Mouse (Mus musculus) embryonic facial prominence, embryonic 15.5 days (tissue): ENCODE measurements around the gene Atrnl1. TPM values are rescaled to one million over a fixed set of nuclear protein-coding genes. Genes with fewer than 3 reads are reported as not detected.
A peak's percentile ranks its signal among the peaks of the same experiment; 100 is the strongest.

Experiments used
- ATAC-seq: fragments of 200-750 bp; cut with Nextera tagmentation; 2 replicates; pipeline ENCODE4 v1.8.0; 2017; ENCODE audit warnings: low read depth, moderate TSS enrichment; ENCODE audit not compliant: insufficient number of reproducible peaks, low FRiP score, low TSS enrichment
- H3K27ac ChIP-seq: fragments of 300-500 bp; sonication (generic); replicated peaks from 2 replicates; pipeline ENCODE4 v1.5.1; 2015; ENCODE audit warnings: mild to moderate bottlenecking, inconsistent platforms
- H3K27me3 ChIP-seq: fragments of 300-500 bp; sonication (generic); 2 replicates; pipeline ENCODE4 v1.6.1; 2015; ENCODE audit warnings: inconsistent platforms
- H3K36me3 ChIP-seq: fragments of 300-500 bp; sonication (generic); 2 replicates; pipeline ENCODE4 v1.6.1; 2015; ENCODE audit warnings: mild to moderate bottlenecking, inconsistent platforms
- H3K4me1 ChIP-seq: fragments of 300-500 bp; sonication (generic); 2 replicates; pipeline ENCODE4 v1.6.1; 2015; ENCODE audit warnings: inconsistent platforms
- H3K4me2 ChIP-seq: fragments of 300-500 bp; sonication (generic); replicated peaks from 2 replicates; pipeline ENCODE4 v1.6.1; 2015; ENCODE audit warnings: mild to moderate bottlenecking, inconsistent platforms
- H3K4me3 ChIP-seq: fragments of 300-500 bp; sonication (generic); replicated peaks from 2 replicates; pipeline ENCODE4 v1.5.1; 2015; ENCODE audit warnings: mild to moderate bottlenecking, inconsistent platforms
- H3K9ac ChIP-seq: fragments of 300-500 bp; sonication (generic); 2 replicates; pipeline ENCODE4 v1.6.1; 2015; ENCODE audit warnings: inconsistent platforms
- H3K9me3 ChIP-seq: fragments of 300-500 bp; sonication (generic); replicated peaks from 2 replicates; pipeline ENCODE4 v1.6.1; 2016; ENCODE audit warnings: inconsistent platforms
- WGBS: fragments of 180-500 bp; shearing (Covaris S2); methylation state at CpG from one replicate; pipeline ENCODE4 v1.1.7; 2015; 5-methylcytosine and 5-hydroxymethylcytosine counted together
- polyA plus RNA-seq: library from polyadenylated mRNA; unstranded; fragments of >200 nt; fragmentation: Nextera tagmentation; extraction: Ambion mirVana; gene quantifications from 2 replicates; pipeline ENCODE4 v1.2.1, GENCODE M21; 2015

Atrnl1 gene
- polyA plus RNA-seq, 1 experiment from 2014 or later, result 7.1 TPM

GRCm38 (mm10) chr19:58015741-58016140 is 404.9 kb downstream of the Atrnl1 start:
- no peak for ATAC-seq
- peaks cover 8% of the 10 kb centered on the region; the same call in 1 of the 2 replicates for H3K4me1 ChIP-seq
- WGBS, result 83% methylated on average over 6 of the region's 6 CpGs
- no peak overlapping the region for H3K4me2 ChIP-seq
- H3K27ac ChIP-seq, result peak overlapping the region; percentile 5; the same call in 1 of the 2 replicates
- no peak overlapping the region for H3K4me3 ChIP-seq
- H3K27me3 ChIP-seq, result no peaks in the 10 kb centered on the region
- no peak overlapping the region for H3K9ac ChIP-seq
- H3K36me3 ChIP-seq, result no peaks in the 10 kb centered on the region
- no peaks in the 10 kb centered on the region for H3K9me3 ChIP-seq

- Histone ChIP-seq H3K27me3 (no peaks in the 10 kb centered on the region), H3K36me3 (no peaks in the 10 kb centered on the region), H3K27ac (peak overlapping the region; percentile 29; the same call in 1 of the 2 replicates), H3K4me1 (peaks cover 8% of the 10 kb centered on the region; the same call in 1 of the 2 replicates), H3K4me3 (no peak overlapping the region), H3K4me2 (no peak overlapping the region), H3K9me3 (no peaks in the 10 kb centered on the region), H3K9ac (no peak overlapping the region)
- 60% methylated on average over 9 of the region's 9 CpGs for WGBS
- peak; percentile 84 for ATAC-seq
These were observed 406.0 kb downstream of the Atrnl1 start for GRCm38 (mm10) chr19:58016561-58017453.

DNA sequence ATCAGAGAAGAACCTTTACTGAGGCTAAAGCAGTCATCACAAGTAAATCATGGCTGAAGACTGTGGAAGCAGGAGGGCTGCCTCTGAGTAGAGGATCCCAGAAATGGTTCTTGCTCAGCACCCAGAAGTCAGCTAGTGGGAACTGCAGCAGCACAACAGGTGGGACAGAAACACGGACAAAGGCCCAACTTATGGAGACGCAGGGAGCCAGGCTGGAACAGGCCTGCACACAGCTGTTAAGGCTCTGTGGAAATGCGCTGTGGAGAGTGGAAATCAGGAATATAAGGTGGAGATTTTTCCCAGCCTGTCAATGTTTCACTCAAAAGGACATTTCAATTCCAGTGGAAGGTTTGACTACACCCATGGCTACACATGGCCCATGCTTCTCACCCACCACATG is 406.6 kb downstream of the Atrnl1 start:
- Histone ChIP-seq H3K36me3 (no peaks in the 10 kb centered on the region), H3K9ac (no peak overlapping the region), H3K27me3 (no peaks in the 10 kb centered on the region), H3K9me3 (no peaks in the 10 kb centered on the region), H3K4me2 (no peak overlapping the region), H3K4me3 (no peak overlapping the region), H3K4me1 (peaks cover 8% of the 10 kb centered on the region; the same call in 1 of the 2 replicates), H3K27ac (peak overlapping the region; percentile 29; the same call in 1 of the 2 replicates)
- ATAC-seq, result 0 out of 2 replicates have a peak, but pooled peaks have one; percentile 29
- WGBS, result 96% methylated on average over 3 of the region's 3 CpGs

DNA sequence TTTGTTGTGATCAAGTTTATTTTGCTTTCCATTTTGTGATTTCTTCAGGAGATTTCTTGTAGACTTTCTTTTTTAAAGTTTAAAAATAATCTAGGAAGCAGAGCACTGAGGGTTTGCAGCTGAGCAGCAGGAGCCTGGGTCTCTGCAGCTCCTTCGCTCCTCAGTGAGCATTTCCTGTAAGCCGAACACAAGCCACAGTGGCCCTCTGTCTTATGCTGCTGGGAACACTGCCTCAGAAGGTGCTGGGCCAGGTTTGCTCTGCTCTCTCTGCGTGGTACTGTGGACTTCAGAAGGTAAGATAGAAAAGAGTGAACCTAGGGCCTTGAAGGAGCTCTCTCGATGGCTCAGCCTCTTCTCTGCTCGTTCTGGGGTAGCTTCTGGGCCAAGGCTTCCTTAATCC is 407.9 kb downstream of the Atrnl1 start:
- no peaks in the 10 kb centered on the region for H3K36me3 ChIP-seq
- no peak overlapping the region for H3K4me3 ChIP-seq
- H3K27me3 ChIP-seq, result no peaks in the 10 kb centered on the region
- no peak overlapping the region for H3K4me2 ChIP-seq
- ATAC-seq, result no peak
- 56% methylated on average over 5 of the region's 5 CpGs for WGBS
- peaks cover 8% of the 10 kb centered on the region; the same call in 1 of the 2 replicates for H3K4me1 ChIP-seq
- no peak overlapping the region for H3K27ac ChIP-seq
- no peak overlapping the region for H3K9ac ChIP-seq
- H3K9me3 ChIP-seq, result no peaks in the 10 kb centered on the region

- Histone ChIP-seq H3K27ac (no peak overlapping the region), H3K27me3 (no peaks in the 10 kb centered on the region), H3K4me2 (no peak overlapping the region), H3K9me3 (no peaks in the 10 kb centered on the region), H3K4me1 (peaks cover 5% of the 10 kb centered on the region; the same call in 1 of the 2 replicates), H3K4me3 (no peak overlapping the region), H3K9ac (no peak overlapping the region), H3K36me3 (no peaks in the 10 kb centered on the region)
- 91% methylated on average over 8 of the region's 8 CpGs for WGBS
- no peak for ATAC-seq
These were observed 410.9 kb downstream of the Atrnl1 start for GRCm38 (mm10) chr19:58021514-58022284.

DNA sequence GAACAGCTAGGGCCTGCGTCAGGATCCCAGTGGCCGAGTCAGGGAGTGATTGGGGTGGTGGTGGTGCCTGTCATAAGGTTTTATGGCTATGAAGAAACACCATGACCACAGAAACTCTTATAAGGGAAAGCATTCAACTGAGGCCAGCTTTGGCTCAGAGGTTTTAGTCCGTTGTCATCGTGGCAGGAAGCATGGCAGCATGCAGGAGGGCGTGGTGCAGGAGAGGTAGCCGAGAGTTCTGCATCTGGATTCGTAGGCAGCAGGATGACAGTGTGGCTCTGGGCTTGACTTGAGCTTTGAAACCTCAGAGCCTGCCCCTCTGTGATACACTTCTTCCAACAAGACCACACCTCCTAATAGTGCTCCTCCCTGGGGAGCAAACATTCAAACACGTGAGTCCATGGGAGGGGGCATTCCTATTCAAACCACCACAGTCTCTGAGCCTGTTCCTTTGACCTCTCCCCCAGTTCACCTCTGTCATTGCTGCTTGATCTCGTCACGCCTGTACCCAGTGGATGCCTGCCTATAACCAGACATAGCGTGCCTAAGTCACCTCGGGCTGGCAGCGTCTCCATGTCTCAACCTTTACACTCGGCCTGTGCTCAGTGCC is 412.5 kb downstream of the Atrnl1 start:
- H3K9me3 ChIP-seq, result no peaks in the 10 kb centered on the region
- no peaks in the 10 kb centered on the region for H3K4me1 ChIP-seq
- 87% methylated on average over 14 of the region's 14 CpGs for WGBS
- no peak overlapping the region for H3K4me3 ChIP-seq
- no peak overlapping the region for H3K9ac ChIP-seq
- no peaks in the 10 kb centered on the region for H3K36me3 ChIP-seq
- H3K27ac ChIP-seq, result no peak overlapping the region
- no peak overlapping the region for H3K4me2 ChIP-seq
- H3K27me3 ChIP-seq, result no peaks in the 10 kb centered on the region
- no peak for ATAC-seq

- ATAC-seq, result no peak
- H3K4me3 ChIP-seq, result no peak overlapping the region
- H3K36me3 ChIP-seq, result no peaks in the 10 kb centered on the region; the same call in 1 of the 2 replicates
- WGBS, result 63% methylated on average over 2 of the region's 2 CpGs
- no peak overlapping the region for H3K27ac ChIP-seq
- no peaks in the 10 kb centered on the region for H3K9me3 ChIP-seq
- no peak overlapping the region for H3K4me2 ChIP-seq
- no peaks in the 10 kb centered on the region for H3K27me3 ChIP-seq
- no peaks in the 10 kb centered on the region for H3K4me1 ChIP-seq
- no peak overlapping the region for H3K9ac ChIP-seq
These were observed 414.2 kb downstream of the Atrnl1 start for GRCm38 (mm10) chr19:58025053-58025452.

GRCm38 (mm10) chr19:58029661-58030060 is 418.8 kb downstream of the Atrnl1 start:
- H3K4me1 ChIP-seq, result no peaks in the 10 kb centered on the region
- no peaks in the 10 kb centered on the region for H3K27me3 ChIP-seq
- no peak for ATAC-seq
- H3K4me3 ChIP-seq, result no peak overlapping the region
- 0 out of 2 replicates have a peak, but pooled peaks cover 3% of the 10 kb centered on the region for H3K9me3 ChIP-seq
- no peak overlapping the region for H3K4me2 ChIP-seq
- H3K27ac ChIP-seq, result no peak overlapping the region
- 56% methylated on average over 2 of the region's 2 CpGs for WGBS
- H3K9ac ChIP-seq, result no peak overlapping the region
- H3K36me3 ChIP-seq, result no peaks in the 10 kb centered on the region; the same call in 1 of the 2 replicates

DNA sequence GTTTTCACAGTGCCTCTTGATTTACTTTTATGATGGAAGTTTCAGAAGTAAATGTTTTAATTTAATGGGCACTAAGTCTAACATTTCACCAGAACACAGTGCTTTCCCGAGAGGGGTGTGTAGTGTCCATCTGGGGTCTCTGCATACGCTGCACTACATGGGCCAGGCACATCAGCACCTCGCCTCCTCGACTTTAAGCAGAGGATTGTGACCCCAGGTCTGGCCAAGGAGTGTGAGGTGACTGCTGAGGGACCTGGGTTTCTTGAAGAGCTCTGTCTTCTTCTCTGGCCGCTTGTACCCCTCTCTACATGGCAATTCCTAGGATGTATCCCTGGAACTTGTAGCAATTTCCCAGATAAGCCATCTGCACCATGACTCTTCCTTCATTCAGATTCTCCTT is 422.4 kb downstream of the Atrnl1 start:
- no peaks in the 10 kb centered on the region for H3K27me3 ChIP-seq
- WGBS, result 94% methylated on average over 5 of the region's 5 CpGs
- no peaks in the 10 kb centered on the region; the same call in 1 of the 2 replicates for H3K36me3 ChIP-seq
- H3K4me2 ChIP-seq, result no peak overlapping the region
- 0 out of 2 replicates have a peak, but pooled peaks cover 3% of the 10 kb centered on the region for H3K9me3 ChIP-seq
- no peak overlapping the region for H3K9ac ChIP-seq
- H3K27ac ChIP-seq, result no peak overlapping the region
- H3K4me3 ChIP-seq, result no peak overlapping the region
- no peak for ATAC-seq
- no peaks in the 10 kb centered on the region for H3K4me1 ChIP-seq

GRCm38 (mm10) chr19:58036166-58036565 is 425.3 kb downstream of the Atrnl1 start:
- Histone ChIP-seq H3K9ac (no peak overlapping the region), H3K27me3 (no peaks in the 10 kb centered on the region), H3K9me3 (no peaks in the 10 kb centered on the region), H3K36me3 (no peaks in the 10 kb centered on the region), H3K4me1 (no peaks in the 10 kb centered on the region), H3K4me3 (no peak overlapping the region), H3K27ac (no peak overlapping the region), H3K4me2 (no peak overlapping the region)
- no peak for ATAC-seq
- 87% methylated on average over 3 of the region's 3 CpGs for WGBS

DNA sequence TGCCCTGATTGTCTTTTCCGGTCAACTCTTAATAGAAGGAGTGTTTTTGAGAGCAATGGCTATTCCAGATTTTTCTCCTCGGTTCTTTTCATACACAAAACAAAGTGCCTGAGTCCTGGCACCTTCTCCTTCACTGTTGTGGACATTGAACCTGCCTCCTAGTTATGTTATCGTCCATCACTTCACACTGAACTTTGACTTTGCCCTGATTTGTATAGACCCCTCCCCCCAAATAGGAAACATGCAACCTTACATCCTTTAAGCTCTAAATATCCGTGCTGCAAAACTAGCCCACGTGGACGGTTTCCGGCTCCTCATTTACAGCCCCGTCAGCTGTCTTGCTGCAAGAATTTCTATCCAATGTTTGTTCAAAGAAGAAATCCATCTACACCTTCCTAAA is 432.3 kb downstream of the Atrnl1 start:
- Histone ChIP-seq H3K4me3 (no peak overlapping the region), H3K4me2 (no peak overlapping the region), H3K9ac (no peak overlapping the region), H3K36me3 (peaks cover 5% of the 10 kb centered on the region; the same call in 1 of the 2 replicates), H3K27me3 (no peaks in the 10 kb centered on the region), H3K27ac (no peak overlapping the region), H3K9me3 (no peaks in the 10 kb centered on the region), H3K4me1 (0 out of 2 replicates have a peak, but pooled peaks cover 2% of the 10 kb centered on the region)
- 59% methylated on average over 8 of the region's 8 CpGs for WGBS
- no peak for ATAC-seq
